Mouse (Mus musculus) left cerebral cortex, adult 2 months (tissue): Measurements from ENCODE around the gene Ephb2. TPM values are rescaled to one million over a fixed set of nuclear protein-coding genes. Genes with fewer than 3 reads are reported as not detected.

Experiments
- DNase-seq, 2 experiments: peaks; one replicate each; pipeline ENCODE4 v3.0.0; 2021 to 2022; ENCODE audit warnings: low spot score in 2 of 2, mixed read lengths in 1 of 2; ENCODE audit errors: extremely low spot score in 1 of 2
- H3K27ac ChIP-seq: fragments of 200-600 bp; 2 replicates; pipeline ENCODE4 v1.8.1; 2022
- H3K4me3 ChIP-seq: fragments of 200-600 bp; 2 replicates; pipeline ENCODE4 v1.8.1; 2022
- CTCF ChIP-seq: fragments of 200-600 bp; IDR thresholded peaks from 2 replicates; pipeline ENCODE4 v1.8.1; 2022; ENCODE audit warnings: antibody characterized with exemption, mild to moderate bottlenecking, moderate library complexity
- intact Hi-C: fragments of 180-260 bp; cut with DNase I; formaldehyde crosslinking; loops from one replicate; pipeline ENCODE4 v1.15.1; 2025
- microRNA-seq, 2 experiments: library from miRNA; unstranded; fragments of <30 nt; microRNA quantifications; one replicate each; pipeline ENCODE4 v1.2.0; 2021
- total RNA-seq, 2 experiments: library from RNA; stranded (reverse); gene quantifications; 2 replicates each; pipeline ENCODE4 v1.2.3; 2021

Gene Ephb2
- total RNA-seq, 2 experiments from 2014 or later = 17.0 to 18.3 TPM

DNA sequence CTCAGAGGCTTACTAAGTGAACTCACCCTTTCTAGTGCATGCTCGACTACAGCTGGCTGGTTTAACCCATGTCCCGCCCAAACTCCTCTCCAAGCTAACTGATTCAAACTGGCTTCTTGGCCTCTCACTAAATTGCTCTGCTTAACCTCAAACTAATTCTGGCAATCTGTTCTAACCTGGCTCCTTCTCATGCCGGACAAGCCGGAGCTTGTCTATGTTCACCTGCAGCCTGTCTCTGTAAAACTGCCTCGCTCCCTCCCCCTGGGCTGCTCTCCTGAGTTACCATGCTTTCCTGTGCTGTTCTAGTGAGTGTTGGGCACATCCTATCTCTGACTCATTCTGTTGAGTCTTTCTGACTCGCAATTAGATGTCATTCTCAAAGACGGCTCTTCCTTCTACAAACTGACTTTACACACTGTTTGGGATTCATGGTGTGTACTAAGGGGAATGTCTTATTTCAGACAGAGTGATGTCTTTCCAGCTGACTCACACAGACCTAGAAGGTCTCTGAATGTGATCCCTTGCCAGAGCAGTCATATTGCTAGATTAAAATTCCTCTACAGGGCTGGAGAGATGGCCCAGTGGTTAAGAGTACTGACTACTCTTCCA lies 237.4 kb downstream of the Ephb2 start:
- TF ChIP-seq CTCF = no peak
- Histone ChIP-seq H3K4me3 (no peak overlapping the region), H3K27ac (no peak overlapping the region)
- no peak for DNase-seq
- intact Hi-C loops = no loop called here

Small RNAs within 50 kb of the gene (microRNA-seq; reads per million reads assigned to microRNA genes)
- 0 reads per million in 2 experiments for gene Gm22180

Other genes with a start within 250 kb of the Ephb2 start
- 10 to 100 TPM; 86.7 to 91.7 TPM for gene Kdm1a, start 233.3 kb downstream of the Ephb2 start, total RNA-seq
- gene Tex46, start 225.6 kb downstream of the Ephb2 start, total RNA-seq = not detected
- gene Lactbl1, start 213.4 kb downstream of the Ephb2 start, total RNA-seq = under 1 TPM in 1 of 2 experiments, not detected in 1; 0.12 TPM
- gene C1qb, start 50.2 kb upstream of the Ephb2 start, total RNA-seq = 10 to 100 TPM; 57.5 to 60.3 TPM
- 10 to 100 TPM; 41.2 to 45.1 TPM for gene C1qc, start 57.1 kb upstream of the Ephb2 start, total RNA-seq
- 10 to 100 TPM; 44.5 to 48.3 TPM for gene C1qa, start 62.8 kb upstream of the Ephb2 start, total RNA-seq
- gene Epha8, start 120.8 kb upstream of the Ephb2 start, total RNA-seq = 1 to 10 TPM; 3.5 to 4.6 TPM
- 10 to 100 TPM; 13.7 to 15.7 TPM for gene Zbtb40, start 212.8 kb upstream of the Ephb2 start, total RNA-seq